Mouse (Mus musculus) heart, adult 2 months (tissue): Measurements from ENCODE around the gene Ell2.

Experiments used
- CTCF ChIP-seq: fragments of 200-600 bp; IDR thresholded peaks from 2 replicates; pipeline ENCODE4 v1.8.1; 2022; ENCODE audit warnings: antibody characterized with exemption, mild to moderate bottlenecking, moderate library complexity
- EP300 ChIP-seq: fragments of 200-500 bp; IDR thresholded peaks from 2 replicates; pipeline ENCODE4 v1.6.1; 2011; ENCODE audit warnings: low read depth, low read length, control low read depth; ENCODE audit not compliant: insufficient read depth
- POLR2A ChIP-seq: fragments of 200-500 bp; IDR thresholded peaks from 2 replicates; pipeline ENCODE4 v1.6.1; 2011; ENCODE audit warnings: mild to moderate bottlenecking, low read depth, low read length, control low read depth; ENCODE audit not compliant: insufficient read depth

GRCm38 (mm10) chr13:75766238-75766637 is 59.7 kb downstream of the Ell2 start:
- TF ChIP-seq POLR2A = no peak
- TF ChIP-seq EP300 = no peak
- no peak for TF ChIP-seq CTCF
